Mouse (Mus musculus): ENCODE measurements around the gene Kpnb1.

DNA sequence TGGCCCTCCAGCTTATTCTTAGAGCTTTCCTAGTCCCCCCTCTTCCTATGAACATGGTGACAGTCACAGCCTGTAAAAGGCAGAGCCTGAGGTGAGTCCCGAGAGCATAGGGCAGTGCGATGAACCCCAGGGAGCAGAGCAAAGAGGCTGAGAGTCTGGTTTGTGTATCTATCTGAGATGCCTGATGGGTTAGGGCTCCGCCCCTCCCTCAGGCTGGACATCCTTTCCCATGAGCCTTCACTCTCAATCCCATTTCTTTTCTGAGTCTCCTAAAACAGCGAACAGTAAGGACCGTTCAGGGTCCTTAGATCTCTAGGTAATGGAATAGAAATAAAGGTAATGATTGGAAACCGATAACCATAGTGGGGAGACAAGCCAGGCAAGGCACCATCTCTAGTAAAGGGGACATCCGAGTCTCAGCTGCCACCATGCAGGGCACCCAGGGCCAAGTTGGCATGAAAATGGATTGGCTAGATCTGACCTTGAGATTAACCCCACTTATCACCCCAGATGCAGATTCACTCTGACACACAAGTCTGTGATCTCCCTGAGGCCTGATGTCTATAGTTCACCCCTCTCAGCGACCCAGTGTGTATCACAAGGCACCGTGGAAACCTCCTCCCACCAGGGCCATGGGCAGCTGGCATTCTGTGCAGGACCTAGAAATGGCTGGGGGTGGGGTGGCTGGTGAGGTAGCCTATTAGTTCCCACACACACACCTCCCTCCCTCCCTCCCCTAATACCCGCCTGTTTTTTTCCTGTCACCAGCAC, 63.2 kb downstream of the Kpnb1 start:
- TF ChIP-seq CTCF (IDR thresholded peaks at IDR 0.05; ENCODE audit: low read depth, low read length), result no peak
- TF ChIP-seq POLR2A (IDR thresholded peaks at IDR 0.05; ENCODE audit: borderline replicate concordance, low read depth, low read length), result no peak

Data from bone marrow macrophage, adult 2 months (primary cell).